Mouse (Mus musculus) ovary, postnatal 36 days (tissue): ENCODE data around the gene Pspn.

Source experiments
- DNase-seq: peaks from one replicate; pipeline ENCODE4 v3.0.0; 2022; ENCODE audit warnings: low spot score, mixed read lengths

Gene Pspn

DNA sequence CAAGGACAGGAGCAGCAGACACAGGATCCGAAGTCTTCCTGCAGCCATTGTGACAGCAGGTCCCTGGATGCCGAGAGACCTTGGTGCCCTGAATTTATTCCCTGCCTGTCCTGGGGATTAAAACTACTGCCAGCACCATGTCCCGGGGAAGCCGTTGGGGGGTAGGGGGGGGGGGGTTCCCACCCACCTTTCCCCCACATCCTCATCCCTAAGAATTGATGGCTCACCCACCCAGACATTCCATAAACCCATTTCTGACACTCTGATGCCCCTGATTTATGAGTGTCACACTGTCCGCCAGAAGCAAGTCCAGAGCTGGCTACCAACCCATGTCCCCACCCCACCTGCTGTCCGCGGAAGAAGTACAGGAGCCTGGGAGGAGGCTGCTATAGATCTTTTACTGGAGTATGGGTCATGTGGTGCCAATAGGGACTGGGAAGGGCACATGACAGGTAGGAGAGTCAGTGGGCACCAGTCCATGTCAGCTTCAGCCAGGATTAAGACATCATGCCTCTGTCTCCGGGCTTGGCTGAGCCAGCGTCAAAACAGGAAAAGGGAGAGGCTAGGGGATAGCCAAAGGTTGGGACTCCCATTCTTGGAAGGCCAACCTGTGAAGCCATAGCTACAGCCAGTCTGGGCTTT, at the start of gene Pspn:
Pspn (minus strand) TSS at position 51 of the 642 bp plus-strand sequence.
- no peak for DNase-seq

GRCm38 (mm10) chr17:57048816-57049215, 49.0 kb upstream of the Pspn start:
- no peak for DNase-seq

DNA sequence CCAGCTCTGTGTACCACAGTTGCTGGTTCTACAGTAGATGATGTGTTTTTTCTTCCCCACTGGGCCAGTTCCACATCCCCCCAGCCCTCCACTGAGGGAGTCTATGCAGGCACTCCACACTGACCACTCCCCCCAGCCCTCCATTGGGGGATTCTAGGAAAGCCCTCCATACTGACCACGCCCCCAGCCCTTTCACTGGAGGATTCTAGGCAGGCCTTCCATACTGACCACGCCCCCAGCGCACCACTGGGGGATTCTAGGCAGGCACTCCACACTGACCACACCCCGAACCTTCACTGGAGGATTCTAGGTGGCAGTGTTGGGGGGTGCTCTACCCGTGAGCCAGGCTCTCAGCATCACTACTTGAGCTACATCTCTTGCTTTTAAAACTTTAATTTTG, 47.6 kb upstream of the Pspn start:
- DNase-seq = no peak

DNA sequence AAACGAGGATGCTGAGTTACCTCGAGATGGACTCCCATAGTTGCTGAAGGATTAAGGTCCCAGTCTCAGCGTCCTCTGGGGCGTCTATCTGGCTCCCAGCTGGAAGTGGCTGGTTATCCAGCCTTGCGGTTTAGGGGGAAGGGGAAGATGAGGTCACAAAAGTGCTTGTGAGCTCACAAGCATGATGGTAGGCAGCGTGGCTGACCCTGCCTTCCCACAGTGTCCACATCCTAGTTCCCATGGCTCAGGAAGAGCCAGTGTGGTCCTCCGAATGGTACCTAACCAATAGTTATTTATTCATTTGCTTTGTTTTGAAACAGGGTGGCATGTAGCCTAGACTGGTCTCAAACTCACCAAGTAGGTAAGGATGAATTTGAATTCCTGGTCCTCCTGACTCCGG, 41.7 kb upstream of the Pspn start, which contains the start of gene Slc25a41:
Slc25a41 (minus strand) TSS at position 101 of the 400 bp plus-strand sequence.
- no peak for DNase-seq

DNA sequence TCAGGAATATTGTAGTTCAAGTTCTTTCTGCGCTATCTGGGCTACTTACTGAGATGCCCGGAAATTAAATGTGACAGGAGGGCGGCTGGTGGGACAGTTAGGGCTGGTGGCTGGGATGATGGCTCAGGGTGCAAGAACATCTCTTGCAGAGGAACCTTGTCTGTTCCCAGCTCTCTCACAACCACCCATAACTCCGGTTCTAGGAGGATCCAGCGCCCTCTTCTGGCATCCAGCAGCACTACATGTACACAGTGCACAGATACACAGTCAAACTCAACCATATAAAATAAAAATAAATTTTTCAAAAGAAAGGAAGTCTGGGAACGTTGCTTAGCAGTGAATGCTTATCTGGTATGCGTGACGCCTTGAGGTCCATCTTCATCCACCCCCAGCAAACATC, 39.2 kb upstream of the Pspn start:
- DNase-seq = no peak

DNA sequence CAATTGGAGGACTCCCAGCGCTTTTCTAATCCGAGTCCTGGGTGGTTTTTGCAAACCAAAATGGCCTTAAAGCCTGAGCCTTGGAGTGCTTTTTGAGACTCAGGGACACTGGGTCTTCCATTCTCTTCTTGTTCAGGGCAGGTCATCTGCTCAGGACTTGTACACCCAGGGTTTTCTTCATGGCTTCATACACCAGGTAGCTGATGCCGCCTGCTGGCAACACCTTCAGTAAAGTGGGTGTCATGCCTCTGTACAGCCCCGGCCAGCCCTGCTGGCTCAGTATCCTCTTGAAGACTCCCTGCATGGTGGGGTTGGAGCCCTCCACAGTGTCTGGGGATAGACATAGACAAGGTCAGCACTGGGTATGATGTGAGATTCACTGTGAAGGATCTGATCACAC, 33.0 kb upstream of the Pspn start:
- DNase-seq = no peak

DNA sequence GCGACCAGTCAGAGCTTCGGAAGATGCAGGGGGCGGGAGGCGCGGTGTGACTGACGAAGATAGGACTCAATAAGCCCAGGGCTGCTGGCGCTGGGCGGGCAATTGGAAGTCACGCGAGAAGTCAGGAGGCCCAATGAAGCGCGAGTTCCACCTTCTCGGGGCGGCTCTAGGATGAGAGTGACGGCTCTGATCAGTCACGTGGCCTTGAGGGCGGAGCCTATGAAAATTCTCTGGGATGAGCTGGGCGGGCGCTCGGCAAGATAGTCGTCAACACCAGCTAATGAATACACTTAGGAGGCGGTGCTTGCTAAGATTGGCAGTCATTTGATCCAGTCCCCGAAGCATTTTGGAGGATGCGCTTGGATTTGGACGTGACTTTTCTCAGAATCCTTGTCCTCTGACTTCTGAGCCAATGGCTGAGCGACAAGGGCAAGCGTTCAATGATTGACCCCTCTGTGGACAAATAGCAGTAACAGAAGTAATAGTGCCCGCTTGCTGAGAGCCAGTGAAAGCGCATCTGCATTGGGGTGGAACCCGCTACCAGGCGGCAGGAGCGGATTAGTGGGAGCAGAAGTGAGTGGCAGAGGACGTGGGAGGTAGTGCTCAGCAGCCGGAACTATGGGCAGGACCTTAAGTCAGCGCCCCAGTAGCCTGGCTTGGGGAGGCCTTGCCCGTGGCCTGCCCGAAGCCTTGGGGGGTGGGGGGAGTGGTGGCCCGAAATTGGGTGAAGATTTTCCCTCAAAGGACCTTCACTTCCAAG, 32.0 kb upstream of the Pspn start:
- peak; percentile 98 for DNase-seq

- DNase-seq = peak; percentile 54
These were observed 31.3 kb upstream of the Pspn start, which contains the start of gene Khsrp for GRCm38 (mm10) chr17:57030931-57031660. Gene Khsrp (minus strand): TSS chr17:57031522.

- DNase-seq = peak; percentile 30
These were observed 29.9 kb upstream of the Pspn start for GRCm38 (mm10) chr17:57029691-57030090.

- no peak for DNase-seq
These were observed 27.7 kb upstream of the Pspn start for GRCm38 (mm10) chr17:57027471-57027870.

- DNase-seq = no peak
These were observed 21.1 kb upstream of the Pspn start for GRCm38 (mm10) chr17:57020960-57021359.

- DNase-seq = no peak
These were observed 19.9 kb upstream of the Pspn start for GRCm38 (mm10) chr17:57019693-57020092.

GRCm38 (mm10) chr17:57012245-57012795, 12.5 kb upstream of the Pspn start:
- no peak for DNase-seq

- peak; percentile 90 for DNase-seq
These were observed 11.7 kb upstream of the Pspn start, which contains the start of the genes Gtf2f1 and Gm17949 for GRCm38 (mm10) chr17:57011236-57012141. Gene Gtf2f1 (minus strand): TSS chr17:57011288. Gene Gm17949 (plus strand): TSS chr17:57011469.

DNA sequence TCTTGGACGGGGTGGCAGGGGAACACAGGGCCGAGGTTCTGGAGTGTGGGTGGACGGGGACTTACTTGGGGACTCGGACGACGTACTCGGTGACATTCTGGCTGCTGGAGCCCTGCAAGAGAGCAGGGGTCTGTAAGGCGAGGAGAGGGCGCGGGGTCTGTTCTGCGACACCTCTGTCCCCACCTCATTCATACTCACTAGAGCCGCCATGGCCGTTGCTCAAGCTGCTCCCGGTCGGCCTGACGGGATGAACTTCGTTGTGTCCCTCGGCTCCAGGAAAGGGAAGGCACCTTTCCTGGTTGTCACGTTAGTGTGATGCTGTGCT, 11.1 kb upstream of the Pspn start:
- DNase-seq = no peak

GRCm38 (mm10) chr17:57007137-57007905, 7.5 kb upstream of the Pspn start:
- DNase-seq = no peak

GRCm38 (mm10) chr17:57003994-57004393, 4.2 kb upstream of the Pspn start:
- DNase-seq = no peak

GRCm38 (mm10) chr17:57001228-57001627, 1.4 kb upstream of the Pspn start:
- no peak for DNase-seq

DNA sequence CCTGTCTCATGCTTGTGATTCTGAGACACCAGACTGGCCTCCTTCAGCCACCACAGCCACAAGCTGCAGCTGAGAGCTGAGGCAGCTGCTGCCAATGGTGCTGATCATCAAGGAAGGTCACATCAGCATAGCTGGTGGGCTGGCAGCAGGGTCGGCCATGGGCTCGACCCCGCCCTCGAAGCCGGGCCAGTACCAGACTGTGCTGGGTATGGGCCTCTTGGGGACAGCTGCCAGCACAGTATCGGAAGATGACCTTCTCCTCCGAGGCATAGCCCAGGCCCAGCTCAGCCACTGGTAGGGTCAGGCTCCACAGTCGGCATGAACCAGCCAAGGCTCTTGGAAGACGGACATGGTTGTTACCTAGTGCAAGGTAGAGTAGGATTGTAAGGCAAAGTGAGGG, 404 bp downstream of the Pspn start:
- DNase-seq = peak; percentile 37

DNA sequence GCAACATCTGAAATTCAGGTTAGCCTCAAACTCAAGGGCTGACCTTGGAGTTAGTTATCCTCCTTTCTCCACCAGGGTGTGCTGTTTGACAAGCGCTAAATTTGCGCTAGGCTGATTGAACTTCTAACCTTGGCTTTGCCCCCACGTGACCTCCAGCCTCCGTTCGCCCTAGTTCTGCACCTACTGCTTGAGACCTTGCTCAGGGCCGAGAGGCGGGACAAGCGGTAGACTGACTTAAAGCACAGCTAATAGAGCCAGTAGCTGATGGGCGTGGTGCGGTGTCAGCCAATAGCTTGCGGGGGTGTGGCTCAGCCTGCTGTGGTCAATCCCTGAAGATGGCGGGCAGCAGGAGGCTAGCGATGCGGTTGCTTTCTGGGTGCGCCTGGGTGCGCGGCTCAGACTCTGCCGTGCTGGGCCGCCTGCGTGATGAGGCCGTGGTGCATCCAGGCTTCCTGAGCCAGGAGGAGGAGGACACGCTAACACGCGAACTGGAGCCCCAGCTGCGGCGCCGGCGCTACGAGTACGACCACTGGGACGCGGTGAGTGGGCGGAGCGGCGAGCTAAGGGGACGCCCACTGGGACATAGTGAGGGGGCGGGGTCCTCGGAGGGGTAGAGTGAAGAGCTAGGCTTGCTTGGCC, 2.7 kb downstream of the Pspn start, which contains the start of gene Alkbh7:
Alkbh7 (plus strand) TSS at position 311 of the 639 bp plus-strand sequence.
- DNase-seq = peak; percentile 91
